Mouse (Mus musculus) megakaryocyte, embryonic 14.5 days (primary cell): Measurements from ENCODE around the gene AL607142.1.

Source experiments
- FLI1 ChIP-seq: IDR thresholded peaks from 2 replicates; pipeline ENCODE4 v1.6.1; 2012; ENCODE audit warnings: low read length, inconsistent platforms, mixed read lengths
- GATA1 ChIP-seq: IDR thresholded peaks from 3 replicates; pipeline ENCODE4 v1.6.1; 2012; ENCODE audit warnings: mixed read lengths, low read length, inconsistent platforms, borderline replicate concordance

DNA sequence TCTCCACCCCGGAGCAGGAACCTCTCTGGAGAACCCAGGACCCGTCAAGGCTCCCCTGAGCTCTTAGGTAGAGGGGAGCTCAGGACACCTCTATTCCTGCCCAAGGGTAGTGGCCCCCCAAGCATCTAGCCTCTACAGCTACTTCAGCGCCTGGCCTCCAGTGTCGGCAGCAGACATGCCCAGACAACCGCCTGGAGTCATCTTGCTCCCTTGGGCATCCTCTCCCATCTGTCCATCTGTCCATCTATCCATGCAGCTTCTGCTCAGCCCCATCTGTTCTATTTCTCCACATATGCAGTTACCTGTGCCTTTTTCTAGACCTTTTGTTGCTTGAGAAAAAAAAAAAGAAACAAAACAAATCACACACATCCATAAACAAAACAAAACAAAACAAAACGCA lies 69.4 kb downstream of the AL607142.1 start:
- TF ChIP-seq GATA1 (no peak), FLI1 (no peak)
